Mouse (Mus musculus) right cerebral cortex, adult 2 months (tissue): ENCODE results near the gene Snx33.

Experiments
- DNase-seq, 2 experiments: peaks; one replicate each; pipeline ENCODE4 v3.0.0; 2021 to 2022; ENCODE audit warnings: low spot score in 2 of 2

The Snx33 gene

GRCm38 (mm10) chr9:56890522-56891250 is 37.5 kb downstream of the Snx33 start:
- DNase-seq = no peak

GRCm38 (mm10) chr9:56889817-56890216 is 38.4 kb downstream of the Snx33 start:
- DNase-seq = peak; percentile 84

- no peak for DNase-seq
These were observed 40.6 kb downstream of the Snx33 start for GRCm38 (mm10) chr9:56887581-56887980.

- DNase-seq = no peak
These were observed 41.6 kb downstream of the Snx33 start for GRCm38 (mm10) chr9:56886601-56887000.

- DNase-seq = no peak
These were observed 42.1 kb downstream of the Snx33 start for GRCm38 (mm10) chr9:56886113-56886512.

- DNase-seq = no peak
These were observed 43.8 kb downstream of the Snx33 start for GRCm38 (mm10) chr9:56884328-56884727.

- DNase-seq = no peak
These were observed 44.7 kb downstream of the Snx33 start for GRCm38 (mm10) chr9:56883470-56883869.

- DNase-seq = no peak
These were observed 45.4 kb downstream of the Snx33 start for GRCm38 (mm10) chr9:56882818-56883217.

GRCm38 (mm10) chr9:56882283-56882682 is 45.9 kb downstream of the Snx33 start:
- DNase-seq = no peak

- no peak for DNase-seq
These were observed 46.6 kb downstream of the Snx33 start for GRCm38 (mm10) chr9:56881539-56882082.

- no peak for DNase-seq
These were observed 47.4 kb downstream of the Snx33 start for GRCm38 (mm10) chr9:56880790-56881189.

GRCm38 (mm10) chr9:56877284-56877683 is 50.9 kb downstream of the Snx33 start:
- DNase-seq = no peak

GRCm38 (mm10) chr9:56876784-56877183 is 51.4 kb downstream of the Snx33 start:
- DNase-seq = no peak

- no peak for DNase-seq
These were observed 55.1 kb downstream of the Snx33 start for GRCm38 (mm10) chr9:56873097-56873496.

- DNase-seq = no peak
These were observed 55.9 kb downstream of the Snx33 start for GRCm38 (mm10) chr9:56872105-56872903.

- no peak for DNase-seq
These were observed 57.0 kb downstream of the Snx33 start for GRCm38 (mm10) chr9:56871191-56871590.

GRCm38 (mm10) chr9:56870778-56871177 is 57.4 kb downstream of the Snx33 start:
- DNase-seq = no peak

GRCm38 (mm10) chr9:56869552-56869951 is 58.6 kb downstream of the Snx33 start:
- DNase-seq = peak; percentile 83 to 88

GRCm38 (mm10) chr9:56868292-56868691 is 59.9 kb downstream of the Snx33 start:
- DNase-seq = peak; percentile 55 to 56
